Mouse (Mus musculus) heart, adult 2 months (tissue): ENCODE data around the gene Bend6.

ENCODE experiments used
- CTCF ChIP-seq: fragments of 200-600 bp; IDR thresholded peaks from 2 replicates; pipeline ENCODE4 v1.8.1; 2022; ENCODE audit warnings: antibody characterized with exemption, mild to moderate bottlenecking, moderate library complexity
- EP300 ChIP-seq: fragments of 200-500 bp; IDR thresholded peaks from 2 replicates; pipeline ENCODE4 v1.6.1; 2011; ENCODE audit warnings: low read depth, low read length, control low read depth; ENCODE audit not compliant: insufficient read depth
- POLR2A ChIP-seq: fragments of 200-500 bp; IDR thresholded peaks from 2 replicates; pipeline ENCODE4 v1.6.1; 2011; ENCODE audit warnings: mild to moderate bottlenecking, low read depth, low read length, control low read depth; ENCODE audit not compliant: insufficient read depth

DNA sequence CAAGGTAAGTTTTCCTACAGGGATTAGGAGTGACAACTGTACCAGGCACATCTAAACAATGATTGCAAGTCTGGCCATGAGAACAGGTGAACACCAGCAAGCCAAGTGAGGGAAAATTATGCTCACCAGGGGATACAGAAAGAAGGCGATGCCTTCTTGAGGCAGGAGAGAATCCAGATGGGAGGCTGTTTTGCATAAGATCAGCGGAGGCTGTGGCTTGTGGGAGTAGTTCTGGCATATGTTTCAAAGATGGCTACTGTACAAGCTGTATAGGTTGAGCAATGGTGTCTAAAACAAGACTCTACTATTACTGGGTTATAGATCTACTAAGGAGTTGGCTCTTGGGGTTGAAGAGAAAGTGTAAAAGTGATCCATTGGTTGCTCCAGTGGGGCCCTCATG is 89.7 kb downstream of the Bend6 start:
- TF ChIP-seq CTCF: no peak
- TF ChIP-seq POLR2A: no peak
- TF ChIP-seq EP300: no peak
